Mouse (Mus musculus): ENCODE measurements around the gene Ifng. TPM values are rescaled to one million over a fixed set of nuclear protein-coding genes. Genes with fewer than 3 reads are reported as not detected.

Ifng gene
- polyA plus RNA-seq (2014; fragmentation: Illumina TruSeq; extraction: RNeasy Lipid Tissue Mini Kit (QIAGEN cat#74804); ENCODE audit: low read depth, low replicate concordance), result not detected

DNA sequence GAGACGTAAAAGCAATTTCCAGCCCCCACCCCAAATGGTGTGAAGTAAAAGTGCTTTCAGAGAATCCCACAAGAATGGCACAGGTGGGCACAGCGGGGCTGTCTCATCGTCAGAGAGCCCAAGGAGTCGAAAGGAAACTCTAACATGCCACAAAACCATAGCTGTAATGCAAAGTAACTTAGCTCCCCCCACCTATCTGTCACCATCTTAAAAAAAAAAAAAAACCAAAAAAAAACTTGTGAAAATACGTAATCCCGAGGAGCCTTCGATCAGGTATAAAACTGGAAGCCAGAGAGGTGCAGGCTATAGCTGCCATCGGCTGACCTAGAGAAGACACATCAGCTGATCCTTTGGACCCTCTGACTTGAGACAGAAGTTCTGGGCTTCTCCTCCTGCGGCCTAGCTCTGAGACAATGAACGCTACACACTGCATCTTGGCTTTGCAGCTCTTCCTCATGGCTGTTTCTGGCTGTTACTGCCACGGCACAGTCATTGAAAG is at the start of gene Ifng:
Gene Ifng (plus strand): TSS at position 305 of the 499 bp plus-strand sequence.

Other genes with a start within 250 kb of the Ifng start
- not detected for gene Il22, start 236.1 kb upstream of the Ifng start, polyA plus RNA-seq (2014; fragmentation: Illumina TruSeq; extraction: RNeasy Lipid Tissue Mini Kit (QIAGEN cat#74804); ENCODE audit: low read depth, low replicate concordance)
- gene Gm32717, start 200.3 kb upstream of the Ifng start, polyA plus RNA-seq (2014; fragmentation: Illumina TruSeq; extraction: RNeasy Lipid Tissue Mini Kit (QIAGEN cat#74804); ENCODE audit: low read depth, low replicate concordance), result not detected
- gene Gm32802, start 182.4 kb upstream of the Ifng start, polyA plus RNA-seq (2014; fragmentation: Illumina TruSeq; extraction: RNeasy Lipid Tissue Mini Kit (QIAGEN cat#74804); ENCODE audit: low read depth, low replicate concordance), result not detected
- not detected for gene Iltifb, start 146.0 kb upstream of the Ifng start, polyA plus RNA-seq (2014; fragmentation: Illumina TruSeq; extraction: RNeasy Lipid Tissue Mini Kit (QIAGEN cat#74804); ENCODE audit: low read depth, low replicate concordance)
- not detected for gene Gm9040, start 114.1 kb upstream of the Ifng start, polyA plus RNA-seq (2014; fragmentation: Illumina TruSeq; extraction: RNeasy Lipid Tissue Mini Kit (QIAGEN cat#74804); ENCODE audit: low read depth, low replicate concordance)
- not detected for gene Gm9044, start 108.6 kb upstream of the Ifng start, polyA plus RNA-seq (2014; fragmentation: Illumina TruSeq; extraction: RNeasy Lipid Tissue Mini Kit (QIAGEN cat#74804); ENCODE audit: low read depth, low replicate concordance)
- gene Gm9045, start 103.2 kb upstream of the Ifng start, polyA plus RNA-seq (2014; fragmentation: Illumina TruSeq; extraction: RNeasy Lipid Tissue Mini Kit (QIAGEN cat#74804); ENCODE audit: low read depth, low replicate concordance), result not detected
- gene Gm9046, start 97.8 kb upstream of the Ifng start, polyA plus RNA-seq (2014; fragmentation: Illumina TruSeq; extraction: RNeasy Lipid Tissue Mini Kit (QIAGEN cat#74804); ENCODE audit: low read depth, low replicate concordance), result not detected
- gene Gm9048, start 92.4 kb upstream of the Ifng start, polyA plus RNA-seq (2014; fragmentation: Illumina TruSeq; extraction: RNeasy Lipid Tissue Mini Kit (QIAGEN cat#74804); ENCODE audit: low read depth, low replicate concordance), result not detected
- gene Gm9049, start 86.9 kb upstream of the Ifng start, polyA plus RNA-seq (2014; fragmentation: Illumina TruSeq; extraction: RNeasy Lipid Tissue Mini Kit (QIAGEN cat#74804); ENCODE audit: low read depth, low replicate concordance), result not detected